Mouse (Mus musculus) ES-E14 (cell line): ENCODE measurements around the gene Prokr1. TPM values are rescaled to one million over a fixed set of nuclear protein-coding genes. Genes with fewer than 3 reads are reported as not detected.

Experiments used
- DNase-seq: peaks from one replicate; pipeline ENCODE4 v3.0.0-alpha.2; 2013; ENCODE audit warnings: low read depth, low spot score
- H3K27ac ChIP-seq: 2 replicates; pipeline ENCODE4 v1.5.1; 2012; ENCODE audit warnings: low read depth, mild to moderate bottlenecking, low read length, moderate library complexity, mixed read lengths; ENCODE audit not compliant: poor library complexity, insufficient read depth, severe bottlenecking
- H3K36me3 ChIP-seq: 2 replicates; pipeline ENCODE4 v1.6.1; 2012; ENCODE audit warnings: mild to moderate bottlenecking, low read length, moderate library complexity, mixed read lengths; ENCODE audit not compliant: control insufficient read depth, poor library complexity, insufficient read depth, severe bottlenecking
- H3K4me1 ChIP-seq, 2 experiments: fragments of 150-350 bp in 1 of 2; sonication (generic) in 1 of 2; 2 replicates each; pipeline ENCODE4 v1.6.1; 2012; ENCODE audit warnings: low read length in 2 of 2, mild to moderate bottlenecking in 1 of 2, mixed read lengths in 1 of 2; ENCODE audit not compliant: control insufficient read depth in 2 of 2, insufficient read depth in 2 of 2, poor library complexity in 1 of 2
- H3K4me3 ChIP-seq, 2 experiments: fragments of 150-350 bp in 1 of 2; sonication (generic) in 1 of 2; 2 replicates each; pipeline ENCODE4 v1.5.1; 2012; ENCODE audit warnings: low read length in 2 of 2, low read depth in 1 of 2, mild to moderate bottlenecking in 1 of 2, mixed read lengths in 1 of 2; ENCODE audit not compliant: insufficient read depth in 1 of 2, poor library complexity in 1 of 2, severe bottlenecking in 1 of 2
- H3K9ac ChIP-seq: 2 replicates; pipeline ENCODE4 v1.6.1; 2012; ENCODE audit warnings: low read depth, mild to moderate bottlenecking, low read length, mixed read lengths; ENCODE audit not compliant: poor library complexity, insufficient read depth, severe bottlenecking
- H3K9me3 ChIP-seq: fragments of 150-350 bp; sonication (generic); 2 replicates; pipeline ENCODE4 v1.6.1; 2012; ENCODE audit warnings: low read depth, mild to moderate bottlenecking, low read length; ENCODE audit not compliant: control insufficient read depth, insufficient read depth
- CHD2 ChIP-seq: IDR thresholded peaks from 2 replicates; pipeline ENCODE4 v1.6.1; 2014; ENCODE audit warnings: mild to moderate bottlenecking, low read depth, low read length, inconsistent platforms
- HCFC1 ChIP-seq: IDR thresholded peaks from 2 replicates; pipeline ENCODE4 v1.6.1; 2012; ENCODE audit warnings: low read length, inconsistent platforms, borderline replicate concordance; ENCODE audit not compliant: insufficient read depth
- MAFK ChIP-seq: IDR thresholded peaks from 2 replicates; pipeline ENCODE4 v1.6.1; 2014; ENCODE audit warnings: mild to moderate bottlenecking, low read depth, low read length, inconsistent platforms; ENCODE audit not compliant: insufficient read depth
- ZC3H11A ChIP-seq: IDR thresholded peaks from 2 replicates; pipeline ENCODE4 v1.6.1; 2012; ENCODE audit warnings: low read depth, mild to moderate bottlenecking, inconsistent platforms, low read length, borderline replicate concordance
- ZNF384 ChIP-seq: IDR thresholded peaks from 2 replicates; pipeline ENCODE4 v1.6.1; 2012; ENCODE audit warnings: low read depth, low read length, inconsistent platforms
- in situ Hi-C, 2 experiments: fragments of 600-800 bp; cut with MboI; formaldehyde crosslinking; loops; one replicate each; pipeline ENCODE4 v1.15.1; 2025; ENCODE audit warnings: low sequenced_read_pairs in 2 of 2, inconsistent platforms in 1 of 2; ENCODE audit not compliant: unreplicated experiment in 2 of 2
- total RNA-seq: library from RNA; depleted of rRNA; stranded (reverse); fragments of 300-350 nt; gene quantifications from 2 replicates; pipeline ENCODE4 v1.2.3, GENCODE M21; 2012

The Prokr1 gene
- total RNA-seq, 1 experiment, result 0.36 TPM

GRCm38 (mm10) chr6:87537678-87538077 is 52.9 kb downstream of the Prokr1 start:
- H3K4me1 ChIP-seq, result peaks cover 0 to 5% of the 10 kb centered on the region in 2 experiments; a peak in 1 of 4 replicates
- H3K9me3 ChIP-seq, result no peaks in the 10 kb centered on the region
- no peak for DNase-seq
- in situ Hi-C loops, result no loop called here
- H3K27ac ChIP-seq, result no peak overlapping the region
- TF ChIP-seq MAFK (no peak), HCFC1 (no peak), ZNF384 (no peak), ZC3H11A (no peak), CHD2 (no peak)
- H3K4me3 ChIP-seq, result no peak overlapping the region
- H3K36me3 ChIP-seq, result no peaks in the 10 kb centered on the region
- no peak overlapping the region for H3K9ac ChIP-seq

- Histone ChIP-seq H3K4me3 (no peak overlapping the region), H3K36me3 (no peaks in the 10 kb centered on the region), H3K9me3 (no peaks in the 10 kb centered on the region), H3K9ac (no peak overlapping the region), H3K27ac (no peak overlapping the region), H3K4me1 (peaks cover 0 to 2% of the 10 kb centered on the region in 2 experiments; a peak in 1 of 4 replicates)
- in situ Hi-C loops, result no loop called here
- no peak for TF ChIP-seq ZC3H11A
- no peak for TF ChIP-seq ZNF384
- no peak for TF ChIP-seq HCFC1
- no peak for TF ChIP-seq MAFK
- TF ChIP-seq CHD2, result no peak
- no peak for DNase-seq
Measured at GRCm38 (mm10) chr6:87536270-87536669, 54.3 kb downstream of the Prokr1 start.

GRCm38 (mm10) chr6:87535651-87536050 is 54.9 kb downstream of the Prokr1 start:
- H3K9ac ChIP-seq, result no peak overlapping the region
- no peak overlapping the region for H3K27ac ChIP-seq
- H3K36me3 ChIP-seq, result no peaks in the 10 kb centered on the region
- no peak for DNase-seq
- no peak overlapping the region for H3K4me3 ChIP-seq
- TF ChIP-seq ZNF384 (no peak), HCFC1 (no peak), ZC3H11A (no peak), MAFK (no peak), CHD2 (no peak)
- H3K9me3 ChIP-seq, result no peaks in the 10 kb centered on the region
- in situ Hi-C loops, result no loop called here
- no peaks in the 10 kb centered on the region for H3K4me1 ChIP-seq

- TF ChIP-seq MAFK (no peak), CHD2 (no peak), ZNF384 (no peak), ZC3H11A (no peak), HCFC1 (no peak)
- no peak overlapping the region for H3K9ac ChIP-seq
- in situ Hi-C loops, result no loop called here
- no peak overlapping the region for H3K4me3 ChIP-seq
- H3K36me3 ChIP-seq, result no peaks in the 10 kb centered on the region
- H3K4me1 ChIP-seq, result no peaks in the 10 kb centered on the region
- no peak for DNase-seq
- H3K9me3 ChIP-seq, result no peaks in the 10 kb centered on the region
- H3K27ac ChIP-seq, result no peak overlapping the region
Measured at GRCm38 (mm10) chr6:87534855-87535575, 55.5 kb downstream of the Prokr1 start.
